Mouse (Mus musculus): ENCODE measurements around the gene Efhd2. TPM values are rescaled to one million over a fixed set of nuclear protein-coding genes. Genes with fewer than 3 reads are reported as not detected.

Gene Efhd2
- polyA plus RNA-seq, 1 experiment from 2014 or later: 97.5 TPM

DNA sequence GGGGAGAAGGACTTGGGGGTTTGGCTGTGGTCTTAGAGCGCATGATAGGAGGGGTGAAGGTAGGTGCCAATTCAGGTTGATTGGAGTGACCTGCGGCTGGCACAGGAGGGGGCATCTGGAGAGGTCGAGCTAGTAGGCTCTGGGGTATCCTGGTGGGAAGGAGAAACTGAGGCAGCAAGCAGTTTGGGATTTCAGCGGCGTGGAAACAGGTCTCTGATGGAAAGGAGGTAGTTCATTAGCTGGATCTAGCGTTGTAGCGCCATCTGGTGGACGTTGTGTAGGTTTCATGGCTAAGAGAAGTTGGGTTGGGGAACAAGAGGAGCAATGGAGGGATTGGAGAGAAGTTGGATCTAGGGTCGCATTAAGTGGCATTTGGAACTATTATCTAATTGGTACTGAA lies 21.3 kb downstream of the Efhd2 start:
- Histone ChIP-seq H3K9ac (ENCODE audit: low read length) (no peak overlapping the region), H3K4me1 (replicated peaks; ENCODE audit: control insufficient read depth, insufficient read depth, low read length) (peaks cover 6% of the 10 kb centered on the region)
- 76% methylated on average over 9 of the region's 9 CpGs for WGBS

DNA sequence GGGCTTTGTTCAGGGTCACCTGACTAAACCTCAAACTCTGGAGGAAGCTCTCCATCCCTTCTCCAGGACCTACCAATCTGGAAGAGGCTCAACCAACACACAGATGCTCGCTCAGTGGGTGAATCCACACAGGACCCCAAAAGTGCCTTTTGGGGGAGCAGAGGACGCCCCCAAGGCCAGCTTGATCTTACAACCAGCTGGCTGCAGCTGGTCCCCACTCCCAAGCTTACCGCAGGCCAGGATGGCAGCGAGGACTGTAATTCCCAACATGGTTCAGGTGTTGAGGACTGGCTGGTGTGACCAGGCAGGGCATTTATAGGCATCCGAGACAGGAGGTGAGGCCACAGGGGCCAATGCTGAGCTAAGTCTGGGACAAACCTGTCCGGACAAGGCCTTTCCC lies 28.7 kb downstream of the Efhd2 start, which contains the start of gene Ctrc:
Ctrc (minus strand) TSS at position 361 of the 400 bp plus-strand sequence.
- Histone ChIP-seq H3K9me3 (ENCODE audit: control insufficient read depth, low read length) (no peaks in the 10 kb centered on the region), H3K4me3 (ENCODE audit: low read length) (no peak within 1 kb of the TSS), H3K4me1 (replicated peaks; ENCODE audit: control insufficient read depth, insufficient read depth, low read length) (no peaks in the 10 kb centered on the region), H3K9ac (ENCODE audit: low read length) (no peak within 1 kb of the TSS), H3K4me2 (ENCODE audit: low read depth, low read length) (no peak within 1 kb of the TSS), H3K27me3 (ENCODE audit: control insufficient read depth, insufficient read depth, low read depth, low read length) (no peaks in the 10 kb centered on the region), H3K36me3 (ENCODE audit: control insufficient read depth, insufficient read depth, low read length) (no peaks in the 10 kb centered on the region), H3K27ac (ENCODE audit: low read length) (no peak within 1 kb of the TSS)
- ATAC-seq (ENCODE audit: low read depth): no peak
- 79% methylated on average over 6 of the region's 6 CpGs for WGBS

More for the DNA sequence above, 21.3 kb downstream of the Efhd2 start:
- no peaks in the 10 kb centered on the region for H3K36me3 ChIP-seq (ENCODE audit: control insufficient read depth, insufficient read depth, low read length)
- no peak overlapping the region for H3K27ac ChIP-seq (ENCODE audit: low read length)
- H3K4me2 ChIP-seq (ENCODE audit: low read depth, low read length): no peak overlapping the region
- no peak for ATAC-seq (ENCODE audit: low read depth)
- no peak overlapping the region for H3K4me3 ChIP-seq (ENCODE audit: low read length)
- H3K9me3 ChIP-seq (ENCODE audit: control insufficient read depth, low read length): no peaks in the 10 kb centered on the region
- H3K27me3 ChIP-seq (ENCODE audit: control insufficient read depth, insufficient read depth, low read depth, low read length): no peaks in the 10 kb centered on the region

DNA sequence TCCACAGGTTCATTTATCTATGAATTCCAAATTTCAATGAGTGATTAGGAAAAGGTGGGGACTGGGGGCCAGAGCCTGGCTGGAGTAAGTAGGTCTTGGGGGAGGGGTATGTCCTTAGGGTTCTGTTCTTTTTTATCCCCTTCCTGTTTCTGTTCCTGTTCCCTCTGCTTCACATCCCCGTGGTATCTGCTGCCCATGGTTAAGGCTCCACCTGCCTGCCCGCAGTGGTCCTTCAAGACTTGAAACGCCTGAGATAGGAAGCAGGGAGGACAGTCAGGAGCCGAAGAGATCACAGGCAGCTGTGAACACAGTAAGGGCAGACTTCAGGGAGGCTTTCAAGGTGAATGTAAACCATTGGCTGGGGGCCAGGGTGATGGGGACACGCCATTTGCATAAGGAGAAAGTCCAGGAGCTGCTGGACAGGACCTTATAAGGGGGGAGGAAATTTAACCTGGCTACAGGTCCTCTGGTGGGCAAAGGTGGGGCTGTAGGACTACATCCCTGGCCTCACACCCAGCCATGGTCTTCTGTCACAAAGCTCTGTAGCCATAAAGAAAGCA lies 40.1 kb downstream of the Efhd2 start:
- H3K4me2 ChIP-seq (ENCODE audit: low read depth, low read length): no peak overlapping the region
- WGBS: 33% methylated on average over 5 of the region's 5 CpGs
- no peaks in the 10 kb centered on the region for H3K36me3 ChIP-seq (ENCODE audit: control insufficient read depth, insufficient read depth, low read length)
- no peaks in the 10 kb centered on the region for H3K4me1 ChIP-seq (replicated peaks; ENCODE audit: control insufficient read depth, insufficient read depth, low read length)
- H3K27me3 ChIP-seq (ENCODE audit: control insufficient read depth, insufficient read depth, low read depth, low read length): no peaks in the 10 kb centered on the region
- H3K27ac ChIP-seq (ENCODE audit: low read length): no peak overlapping the region
- no peak overlapping the region for H3K4me3 ChIP-seq (ENCODE audit: low read length)
- no peak overlapping the region for H3K9ac ChIP-seq (ENCODE audit: low read length)
- ATAC-seq (ENCODE audit: low read depth): no peak
- H3K9me3 ChIP-seq (ENCODE audit: control insufficient read depth, low read length): no peaks in the 10 kb centered on the region

DNA sequence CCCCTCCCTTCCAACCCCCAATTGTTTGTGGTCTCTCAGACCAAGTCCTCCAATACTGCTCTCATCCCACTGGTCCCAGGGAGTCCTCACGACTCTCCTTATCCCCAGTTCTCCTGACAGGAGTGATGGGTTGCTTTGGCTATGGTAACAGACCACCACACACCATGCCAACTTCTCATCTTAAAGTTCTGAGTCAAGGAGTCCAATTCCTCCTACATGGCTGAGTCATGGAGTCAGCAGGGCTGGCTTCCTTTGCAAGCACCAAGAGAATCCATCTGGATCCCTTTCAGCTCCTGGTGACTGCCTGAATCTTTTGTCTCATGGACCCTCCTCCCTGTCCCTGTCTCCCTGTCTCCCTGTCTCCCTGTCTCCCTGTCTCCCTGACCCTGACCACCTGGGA lies 40.8 kb downstream of the Efhd2 start:
- 30% methylated on average over 1 of the region's 1 CpGs for WGBS

DNA sequence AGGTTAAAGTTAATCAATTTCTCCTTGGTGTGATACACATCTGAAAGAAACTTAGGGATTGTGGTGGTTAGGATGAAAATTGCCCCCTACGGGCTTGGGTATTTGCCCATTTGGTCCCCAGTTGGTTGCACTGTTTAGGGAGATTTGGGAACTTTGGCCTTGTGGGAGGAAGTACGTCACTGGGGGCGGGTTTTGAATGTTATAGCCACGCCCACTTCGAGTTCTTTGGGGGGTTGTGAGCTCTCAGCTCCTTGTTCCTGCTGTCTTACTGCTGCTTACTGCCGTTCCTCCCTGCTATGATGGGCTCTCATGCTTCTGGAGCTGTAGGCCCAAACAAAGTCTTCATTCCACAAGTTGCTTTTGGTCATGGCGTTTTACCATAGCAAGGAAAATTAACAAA lies 43.4 kb downstream of the Efhd2 start:
- Histone ChIP-seq H3K27ac (ENCODE audit: low read length) (no peak overlapping the region), H3K9me3 (ENCODE audit: control insufficient read depth, low read length) (no peaks in the 10 kb centered on the region), H3K4me2 (ENCODE audit: low read depth, low read length) (no peak overlapping the region), H3K4me1 (replicated peaks; ENCODE audit: control insufficient read depth, insufficient read depth, low read length) (no peaks in the 10 kb centered on the region), H3K36me3 (ENCODE audit: control insufficient read depth, insufficient read depth, low read length) (no peaks in the 10 kb centered on the region), H3K4me3 (ENCODE audit: low read length) (no peak overlapping the region), H3K9ac (ENCODE audit: low read length) (no peak overlapping the region), H3K27me3 (ENCODE audit: control insufficient read depth, insufficient read depth, low read depth, low read length) (no peaks in the 10 kb centered on the region)
- ATAC-seq (ENCODE audit: low read depth): no peak
- WGBS: 74% methylated on average over 7 of the region's 7 CpGs

More for the DNA sequence above, 40.8 kb downstream of the Efhd2 start:
- Histone ChIP-seq H3K4me1 (replicated peaks; ENCODE audit: control insufficient read depth, insufficient read depth, low read length) (no peaks in the 10 kb centered on the region), H3K27me3 (ENCODE audit: control insufficient read depth, insufficient read depth, low read depth, low read length) (no peaks in the 10 kb centered on the region), H3K36me3 (ENCODE audit: control insufficient read depth, insufficient read depth, low read length) (no peaks in the 10 kb centered on the region), H3K4me3 (ENCODE audit: low read length) (no peak overlapping the region), H3K27ac (ENCODE audit: low read length) (no peak overlapping the region), H3K4me2 (ENCODE audit: low read depth, low read length) (no peak overlapping the region), H3K9ac (ENCODE audit: low read length) (no peak overlapping the region), H3K9me3 (ENCODE audit: control insufficient read depth, low read length) (no peaks in the 10 kb centered on the region)
- no peak for ATAC-seq (ENCODE audit: low read depth)

DNA sequence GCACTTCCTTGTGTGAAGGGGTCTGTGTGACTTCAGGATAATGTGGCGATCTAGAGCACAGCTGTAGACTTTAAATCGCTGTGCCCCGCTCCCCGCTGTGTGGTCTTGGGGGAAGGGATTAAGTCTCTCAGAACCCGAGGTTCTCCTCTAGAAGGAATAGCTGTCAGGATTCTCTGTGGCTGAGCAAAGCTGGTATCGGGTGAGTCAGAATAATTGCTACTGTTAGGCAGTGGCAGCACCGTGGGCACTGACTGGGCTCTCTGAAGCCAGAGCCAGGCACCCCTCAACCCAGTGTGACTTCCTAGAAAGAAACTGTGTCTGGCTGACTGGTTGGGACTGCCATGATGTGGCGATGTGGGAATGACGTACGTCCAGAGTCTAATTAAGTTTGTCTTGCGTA lies 44.3 kb downstream of the Efhd2 start:
- ATAC-seq (ENCODE audit: low read depth): no peak
- Histone ChIP-seq H3K27me3 (ENCODE audit: control insufficient read depth, insufficient read depth, low read depth, low read length) (no peaks in the 10 kb centered on the region), H3K27ac (ENCODE audit: low read length) (no peak overlapping the region), H3K4me3 (ENCODE audit: low read length) (no peak overlapping the region), H3K4me2 (ENCODE audit: low read depth, low read length) (no peak overlapping the region), H3K36me3 (ENCODE audit: control insufficient read depth, insufficient read depth, low read length) (no peaks in the 10 kb centered on the region), H3K9me3 (ENCODE audit: control insufficient read depth, low read length) (no peaks in the 10 kb centered on the region), H3K9ac (ENCODE audit: low read length) (no peak overlapping the region), H3K4me1 (replicated peaks; ENCODE audit: control insufficient read depth, insufficient read depth, low read length) (no peaks in the 10 kb centered on the region)
- WGBS: 56% methylated on average over 11 of the region's 11 CpGs

DNA sequence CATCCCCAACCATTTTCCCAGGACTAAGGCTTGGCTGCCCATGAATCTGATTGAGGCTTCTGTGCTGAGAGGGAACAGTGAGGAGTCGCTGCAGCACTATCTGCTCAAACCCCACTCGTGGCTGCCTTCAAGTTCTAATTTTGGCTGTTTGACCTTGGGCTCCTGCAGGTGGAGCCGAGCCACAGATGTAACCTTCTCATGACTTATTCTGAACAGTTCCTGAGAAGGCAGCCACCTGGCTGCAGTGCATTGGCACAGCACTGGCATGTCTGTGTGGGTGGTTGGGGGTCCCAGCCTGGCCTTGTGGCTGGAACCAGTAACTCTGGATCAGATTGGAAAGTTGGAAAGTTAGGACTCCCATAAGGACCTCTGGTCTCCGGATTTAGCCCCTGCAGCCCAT lies 46.5 kb downstream of the Efhd2 start:
- Histone ChIP-seq H3K9me3 (ENCODE audit: control insufficient read depth, low read length) (no peaks in the 10 kb centered on the region), H3K4me3 (ENCODE audit: low read length) (no peak overlapping the region), H3K4me1 (replicated peaks; ENCODE audit: control insufficient read depth, insufficient read depth, low read length) (no peaks in the 10 kb centered on the region), H3K27me3 (ENCODE audit: control insufficient read depth, insufficient read depth, low read depth, low read length) (no peaks in the 10 kb centered on the region), H3K36me3 (ENCODE audit: control insufficient read depth, insufficient read depth, low read length) (no peaks in the 10 kb centered on the region), H3K4me2 (ENCODE audit: low read depth, low read length) (no peak overlapping the region), H3K27ac (ENCODE audit: low read length) (no peak overlapping the region), H3K9ac (ENCODE audit: low read length) (no peak overlapping the region)
- WGBS: 53% methylated on average over 4 of the region's 4 CpGs
- no peak for ATAC-seq (ENCODE audit: low read depth)

DNA sequence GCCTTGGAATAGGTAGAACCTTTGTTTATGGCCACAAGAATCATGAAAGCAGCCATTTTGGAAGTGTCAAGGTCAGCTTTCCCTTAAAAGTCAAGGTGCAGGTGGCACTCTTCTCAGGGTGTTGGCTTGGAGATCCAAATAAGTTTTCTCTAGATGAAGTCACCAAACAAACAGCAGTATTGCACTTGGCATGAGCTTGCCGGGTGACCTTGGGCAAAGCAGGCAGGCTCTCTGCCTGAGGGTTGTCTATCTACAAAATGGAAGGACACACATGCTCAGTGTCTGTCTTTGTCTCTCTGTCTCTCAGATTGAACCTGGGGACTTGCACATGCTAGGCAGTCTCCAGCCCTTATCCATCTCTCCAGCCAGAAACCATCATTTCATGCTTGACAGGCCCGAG lies 47.3 kb downstream of the Efhd2 start:
- Histone ChIP-seq H3K9ac (ENCODE audit: low read length) (no peak overlapping the region), H3K36me3 (ENCODE audit: control insufficient read depth, insufficient read depth, low read length) (no peaks in the 10 kb centered on the region), H3K27ac (ENCODE audit: low read length) (no peak overlapping the region), H3K4me2 (ENCODE audit: low read depth, low read length) (no peak overlapping the region), H3K4me3 (ENCODE audit: low read length) (no peak overlapping the region), H3K4me1 (replicated peaks; ENCODE audit: control insufficient read depth, insufficient read depth, low read length) (no peaks in the 10 kb centered on the region), H3K9me3 (ENCODE audit: control insufficient read depth, low read length) (no peaks in the 10 kb centered on the region), H3K27me3 (ENCODE audit: control insufficient read depth, insufficient read depth, low read depth, low read length) (no peaks in the 10 kb centered on the region)
- WGBS: 80% methylated on average over 2 of the region's 2 CpGs
- ATAC-seq (ENCODE audit: low read depth): no peak

DNA sequence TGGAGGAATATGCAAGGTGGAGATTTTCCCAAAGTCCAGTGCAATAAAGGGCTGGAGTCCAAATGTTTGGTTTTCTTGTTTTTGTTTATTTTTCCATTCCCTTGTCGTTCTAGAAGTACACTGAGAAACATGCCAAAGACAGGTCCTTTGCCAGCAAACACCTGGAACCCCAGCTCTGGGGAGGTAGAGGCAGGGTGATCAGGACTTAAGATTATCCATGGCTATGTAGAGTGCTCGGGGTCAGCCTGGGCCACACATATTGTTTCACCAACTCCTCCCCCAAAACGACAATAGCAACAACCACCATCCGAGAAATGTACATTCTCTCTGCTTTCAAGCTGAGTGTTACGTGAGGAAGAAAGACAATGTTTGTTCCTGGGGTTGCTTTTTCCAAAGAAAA lies 48.7 kb downstream of the Efhd2 start, which contains the start of gene Cela2a:
Cela2a (minus strand) TSS at position 101 of the 400 bp plus-strand sequence.
- 40% methylated on average over 5 of the region's 5 CpGs for WGBS
- Histone ChIP-seq H3K4me2 (ENCODE audit: low read depth, low read length) (no peak within 1 kb of the TSS), H3K9ac (ENCODE audit: low read length) (no peak within 1 kb of the TSS), H3K4me1 (replicated peaks; ENCODE audit: control insufficient read depth, insufficient read depth, low read length) (no peaks in the 10 kb centered on the region), H3K9me3 (ENCODE audit: control insufficient read depth, low read length) (no peaks in the 10 kb centered on the region), H3K27me3 (ENCODE audit: control insufficient read depth, insufficient read depth, low read depth, low read length) (no peaks in the 10 kb centered on the region), H3K4me3 (ENCODE audit: low read length) (no peak within 1 kb of the TSS), H3K27ac (ENCODE audit: low read length) (no peak within 1 kb of the TSS), H3K36me3 (ENCODE audit: control insufficient read depth, insufficient read depth, low read length) (no peaks in the 10 kb centered on the region)
- no peak for ATAC-seq (ENCODE audit: low read depth)

DNA sequence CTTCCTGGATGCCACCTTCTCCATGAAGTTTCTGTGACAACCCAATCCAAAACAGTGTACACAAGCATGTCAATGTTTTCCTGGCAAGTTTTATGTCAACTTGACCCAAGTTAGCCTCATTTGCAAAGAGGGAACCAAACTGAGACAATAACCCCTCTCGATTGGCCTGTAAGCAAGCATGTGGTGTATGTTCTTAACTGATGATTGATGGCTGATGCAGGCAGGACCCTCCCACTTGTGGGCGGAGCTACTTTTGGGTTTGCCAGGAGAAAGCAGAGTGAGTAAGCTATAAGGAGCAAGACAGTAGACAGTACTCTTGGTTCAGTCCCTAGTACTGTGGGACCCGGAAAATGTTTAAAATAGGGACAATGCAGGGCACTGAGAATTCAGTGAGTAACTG lies 51.7 kb downstream of the Efhd2 start:
- no peaks in the 10 kb centered on the region for H3K36me3 ChIP-seq (ENCODE audit: control insufficient read depth, insufficient read depth, low read length)
- H3K9me3 ChIP-seq (ENCODE audit: control insufficient read depth, low read length): no peaks in the 10 kb centered on the region
- H3K27ac ChIP-seq (ENCODE audit: low read length): no peak overlapping the region
- no peak overlapping the region for H3K4me2 ChIP-seq (ENCODE audit: low read depth, low read length)
- H3K4me1 ChIP-seq (replicated peaks; ENCODE audit: control insufficient read depth, insufficient read depth, low read length): no peaks in the 10 kb centered on the region
- H3K27me3 ChIP-seq (ENCODE audit: control insufficient read depth, insufficient read depth, low read depth, low read length): no peaks in the 10 kb centered on the region
- H3K4me3 ChIP-seq (ENCODE audit: low read length): no peak overlapping the region
- no peak overlapping the region for H3K9ac ChIP-seq (ENCODE audit: low read length)
- ATAC-seq (ENCODE audit: low read depth): no peak
- WGBS: 43% methylated on average over 3 of the region's 3 CpGs
